Mouse (Mus musculus) lung, embryonic 14.5 days (tissue): Measurements from ENCODE around the gene Sec23b. TPM values are rescaled to one million over a fixed set of nuclear protein-coding genes. Genes with fewer than 3 reads are reported as not detected.

Experiments used
- ATAC-seq: fragments of 200-750 bp; cut with Nextera tagmentation; 2 replicates; pipeline ENCODE4 v1.8.0; 2017; ENCODE audit warnings: mild to moderate bottlenecking, moderate TSS enrichment, moderate library complexity; ENCODE audit not compliant: insufficient read depth
- DNase-seq: peaks from one replicate; pipeline ENCODE4 v3.0.0-alpha.2; 2015
- H3K27ac ChIP-seq: fragments of 300-500 bp; sonication (generic); 2 replicates; pipeline ENCODE4 v1.5.1; 2014; ENCODE audit warnings: low read depth, mild to moderate bottlenecking, moderate library complexity
- H3K27me3 ChIP-seq: fragments of 300-500 bp; sonication (generic); 2 replicates; pipeline ENCODE4 v1.6.1; 2014; ENCODE audit warnings: low read length, control low read depth; ENCODE audit not compliant: insufficient read depth
- H3K36me3 ChIP-seq: fragments of 300-500 bp; sonication (generic); 2 replicates; pipeline ENCODE4 v1.6.1; 2014; ENCODE audit warnings: control low read depth; ENCODE audit not compliant: insufficient read depth
- H3K4me1 ChIP-seq: fragments of 300-500 bp; sonication (generic); 2 replicates; pipeline ENCODE4 v1.6.1; 2014; ENCODE audit warnings: antibody characterized with exemption, control low read depth; ENCODE audit not compliant: insufficient read depth
- H3K4me2 ChIP-seq: fragments of 300-500 bp; sonication (generic); 2 replicates; pipeline ENCODE4 v1.6.1; 2014; ENCODE audit warnings: mild to moderate bottlenecking
- H3K4me3 ChIP-seq: fragments of 300-500 bp; sonication (generic); 2 replicates; pipeline ENCODE4 v1.5.1; 2014; ENCODE audit warnings: low read depth, low read length
- H3K9ac ChIP-seq: fragments of 300-500 bp; sonication (generic); 2 replicates; pipeline ENCODE4 v1.6.1; 2014
- H3K9me3 ChIP-seq: fragments of 300-500 bp; sonication (generic); 2 replicates; pipeline ENCODE4 v1.6.1; 2016; ENCODE audit warnings: low read depth, low read length, control low read depth
- CTCF ChIP-seq: IDR thresholded peaks from 2 replicates; pipeline ENCODE4 v1.5.1; 2016; ENCODE audit warnings: antibody characterized with exemption, low read depth
- WGBS: fragments of 180-500 bp; shearing (Covaris S2); extraction: QIAGEN DNeasy Blood & Tissue Kit; methylation state at CpG from one replicate; pipeline ENCODE4 v1.1.7; 2014; 5-methylcytosine and 5-hydroxymethylcytosine counted together
- polyA plus RNA-seq: library from polyadenylated mRNA; unstranded; fragments of >200 nt; fragmentation: Nextera tagmentation; extraction: Ambion mirVana; gene quantifications from 2 replicates; pipeline ENCODE4 v1.2.1, GENCODE M21; 2014

Sec23b gene
- polyA plus RNA-seq, result 89.1 and 93.1 TPM in 2 replicates

DNA sequence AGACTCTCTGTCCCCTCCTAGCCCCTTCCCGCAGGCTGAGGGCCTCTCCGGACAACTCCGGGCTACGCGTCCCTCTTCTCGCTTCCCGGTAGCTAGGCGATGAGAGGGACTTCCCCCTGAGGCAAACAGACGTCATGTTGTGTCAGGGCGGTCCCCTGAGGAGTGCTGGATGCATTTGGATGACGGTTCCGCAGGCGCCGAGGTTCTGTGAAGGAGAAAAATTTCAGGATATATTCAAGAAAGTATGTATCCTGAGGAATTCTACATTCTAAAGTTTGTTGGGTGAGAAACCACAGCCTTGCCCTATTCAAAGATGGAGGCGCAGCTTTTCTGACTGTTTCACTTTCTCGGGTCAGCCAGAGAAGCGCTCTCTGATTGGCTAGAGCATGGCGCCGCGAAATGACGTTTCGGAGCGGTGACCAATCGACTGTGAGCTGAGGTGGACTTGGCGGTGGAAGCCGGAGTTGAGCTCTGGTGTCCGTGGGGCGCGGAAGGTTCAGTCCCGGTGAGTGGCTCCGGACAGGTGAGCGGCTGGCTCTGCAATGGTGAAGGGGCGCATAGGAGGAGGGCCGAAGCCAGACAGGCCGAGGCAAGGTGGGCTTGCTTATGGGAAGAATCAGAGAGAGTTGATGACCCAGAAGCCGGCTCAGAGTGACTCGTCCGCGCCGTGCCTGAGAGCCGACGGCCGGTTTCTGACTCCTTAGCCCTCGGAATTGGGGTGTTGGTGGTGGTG is at the start of gene Sec23b:
Gene Sec23b (plus strand): TSS at position 410 of the 733 bp plus-strand sequence.
- H3K4me1 ChIP-seq, result no peaks in the 10 kb centered on the region; the same call in 1 of the 2 replicates
- no peaks in the 10 kb centered on the region for H3K27me3 ChIP-seq
- ATAC-seq, result peak; percentile 98
- H3K9ac ChIP-seq, result peak within 1 kb of the TSS; percentile 62
- peak; percentile 98 for DNase-seq
- H3K4me3 ChIP-seq, result peak within 1 kb of the TSS; percentile 55
- H3K4me2 ChIP-seq, result peak within 1 kb of the TSS; percentile 66
- peak within 1 kb of the TSS; percentile 92 for H3K27ac ChIP-seq
- no peak for TF ChIP-seq CTCF
- H3K36me3 ChIP-seq, result peaks cover 11% of the 10 kb centered on the region; the same call in 1 of the 2 replicates
- under 1% methylated on average over 44 of the region's 44 CpGs for WGBS
- no peaks in the 10 kb centered on the region for H3K9me3 ChIP-seq

DNA sequence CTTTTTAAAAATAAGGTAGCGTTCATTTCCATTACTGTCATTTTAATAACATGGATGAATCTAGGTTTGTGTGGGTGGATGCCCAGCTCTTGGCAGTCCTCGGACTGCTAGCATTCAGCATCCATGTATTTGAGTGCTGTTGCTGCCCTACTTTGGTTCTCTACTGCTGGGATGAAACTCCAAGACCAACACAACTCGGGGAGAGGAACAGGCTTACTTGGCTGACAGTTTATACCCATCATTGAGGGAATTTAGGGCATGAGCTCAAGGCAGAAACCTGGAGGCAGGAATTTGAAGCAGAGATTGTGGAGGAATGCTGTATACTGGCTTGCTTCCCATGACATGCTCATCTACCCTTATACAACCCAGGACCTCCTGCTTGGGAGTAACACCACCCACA is 41.4 kb upstream of the Sec23b start:
- DNase-seq (no peak), ATAC-seq (no peak)
- TF ChIP-seq CTCF, result no peak
- H3K27me3 ChIP-seq, result no peaks in the 10 kb centered on the region
- no peaks in the 10 kb centered on the region for H3K4me1 ChIP-seq
- no peak overlapping the region for H3K4me2 ChIP-seq
- no peak overlapping the region for H3K9ac ChIP-seq
- H3K4me3 ChIP-seq, result no peak overlapping the region
- H3K27ac ChIP-seq, result no peak overlapping the region
- no peaks in the 10 kb centered on the region for H3K36me3 ChIP-seq
- H3K9me3 ChIP-seq, result no peaks in the 10 kb centered on the region
- 76% methylated on average over 3 of the region's 3 CpGs for WGBS

DNA sequence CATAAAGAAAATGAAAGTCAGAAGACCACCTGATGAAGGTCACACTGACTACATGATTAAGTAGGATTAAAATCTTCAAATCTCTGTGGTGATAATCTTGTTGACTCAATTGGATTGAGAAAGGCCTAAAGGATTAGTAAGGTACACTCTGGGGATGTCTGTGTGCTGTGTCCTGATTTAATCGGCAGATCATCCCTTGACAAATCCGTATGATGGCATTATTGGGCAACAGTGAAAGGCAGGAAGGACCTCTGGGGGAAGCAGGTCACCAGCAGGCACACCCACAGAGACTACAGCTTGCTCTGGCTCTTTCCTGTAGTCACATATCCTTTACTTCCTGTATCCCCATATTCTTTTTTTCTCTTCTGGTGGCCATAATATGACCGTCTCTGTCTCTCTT is 36.3 kb upstream of the Sec23b start:
- no peak for ATAC-seq
- no peak overlapping the region for H3K4me2 ChIP-seq
- WGBS, result 71% methylated on average over 3 of the region's 3 CpGs

DNA sequence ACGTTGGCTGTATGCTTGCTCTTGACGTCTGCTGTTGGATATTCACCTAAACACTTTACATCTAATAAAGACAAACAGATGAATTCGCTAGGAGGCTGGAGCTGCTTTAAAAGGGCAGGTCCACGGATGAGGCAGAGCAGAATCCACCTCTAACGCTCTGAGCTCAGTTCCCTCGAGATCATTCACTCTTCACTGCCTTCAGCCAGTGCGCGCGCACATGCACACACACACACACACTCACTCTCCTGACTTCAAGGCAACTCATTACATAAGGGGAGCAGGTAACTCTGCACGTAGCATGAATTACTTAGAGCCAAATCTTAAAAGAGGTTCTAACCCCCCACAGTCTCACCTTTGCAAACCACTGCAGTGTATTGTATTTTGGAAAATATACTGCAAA is 30.2 kb upstream of the Sec23b start:
- Histone ChIP-seq H3K36me3 (peaks cover 7% of the 10 kb centered on the region; the same call in 1 of the 2 replicates), H3K9me3 (no peaks in the 10 kb centered on the region), H3K27me3 (peaks cover 2% of the 10 kb centered on the region; the same call in 1 of the 2 replicates), H3K9ac (no peak overlapping the region), H3K27ac (no peak overlapping the region), H3K4me3 (no peak overlapping the region), H3K4me1 (no peaks in the 10 kb centered on the region), H3K4me2 (no peak overlapping the region)
- DNase-seq (no peak), ATAC-seq (no peak)
- no peak for TF ChIP-seq CTCF
- 57% methylated on average over 10 of the region's 10 CpGs for WGBS

More for the DNA sequence above, 36.3 kb upstream of the Sec23b start:
- Histone ChIP-seq H3K27ac (no peak overlapping the region), H3K9me3 (no peaks in the 10 kb centered on the region), H3K4me3 (no peak overlapping the region), H3K4me1 (no peaks in the 10 kb centered on the region), H3K27me3 (no peaks in the 10 kb centered on the region), H3K36me3 (no peaks in the 10 kb centered on the region), H3K9ac (no peak overlapping the region)
- TF ChIP-seq CTCF, result no peak
- DNase-seq, result no peak

DNA sequence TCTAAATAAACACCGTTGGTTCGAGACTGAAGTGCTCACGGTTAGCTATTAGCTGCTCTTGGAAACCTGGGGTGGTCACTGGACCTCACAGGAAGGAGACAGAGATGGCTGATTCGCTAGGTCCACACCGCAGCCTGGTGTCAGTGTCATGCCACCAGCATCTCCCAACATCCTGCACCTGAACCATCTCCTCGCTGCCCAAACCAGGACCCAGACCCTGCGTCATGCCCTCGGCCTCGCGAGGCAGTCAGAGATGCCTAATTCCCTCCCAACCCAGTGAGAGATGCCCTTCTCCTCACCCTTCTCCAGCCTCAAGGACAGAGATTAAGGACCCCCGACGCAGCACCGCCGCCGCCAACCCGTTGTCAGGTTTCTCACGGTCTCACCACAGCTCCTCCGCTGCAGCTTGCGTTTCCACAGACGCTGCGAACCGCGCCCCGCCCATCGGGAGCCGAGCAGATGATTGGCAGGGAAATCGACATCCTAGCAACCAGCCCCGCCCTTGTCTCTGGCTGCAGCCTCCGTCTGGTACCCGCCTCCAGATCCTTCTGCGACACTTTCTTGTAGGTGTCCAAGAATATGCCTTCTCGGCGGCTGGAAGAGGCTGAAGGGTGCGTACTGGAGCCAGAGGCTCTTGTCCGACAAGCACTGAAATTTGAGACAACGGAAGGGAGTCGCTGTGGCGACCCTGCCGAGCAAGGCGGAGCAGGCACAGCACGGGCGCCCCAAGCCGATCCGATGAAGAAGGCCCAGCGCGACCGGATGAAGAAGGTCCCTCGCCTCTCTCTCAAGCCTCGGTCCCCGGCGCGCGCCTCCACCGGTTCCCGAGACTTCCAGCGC is 28.8 kb upstream of the Sec23b start, which contains the start of the genes Dzank1 and Polr3f:
Gene Dzank1 (minus strand): TSS at position 434 of the 840 bp plus-strand sequence.
Gene Polr3f (plus strand): TSS at position 738 of the 840 bp plus-strand sequence.
- Histone ChIP-seq H3K4me3 (peak within 1 kb of the TSS; percentile 99), H3K9me3 (no peaks in the 10 kb centered on the region), H3K4me1 (no peaks in the 10 kb centered on the region), H3K36me3 (peaks cover 13% of the 10 kb centered on the region; the same call in 1 of the 2 replicates), H3K27me3 (peaks cover 2% of the 10 kb centered on the region; the same call in 1 of the 2 replicates), H3K4me2 (peak within 1 kb of the TSS; percentile 87), H3K27ac (peak within 1 kb of the TSS; percentile 89), H3K9ac (peak within 1 kb of the TSS; percentile 94)
- ATAC-seq (peak; percentile 99), DNase-seq (peak; percentile 98)
- TF ChIP-seq CTCF, result no peak
- under 1% methylated on average over 56 of the region's 56 CpGs for whole genome bisulfite sequencing

DNA sequence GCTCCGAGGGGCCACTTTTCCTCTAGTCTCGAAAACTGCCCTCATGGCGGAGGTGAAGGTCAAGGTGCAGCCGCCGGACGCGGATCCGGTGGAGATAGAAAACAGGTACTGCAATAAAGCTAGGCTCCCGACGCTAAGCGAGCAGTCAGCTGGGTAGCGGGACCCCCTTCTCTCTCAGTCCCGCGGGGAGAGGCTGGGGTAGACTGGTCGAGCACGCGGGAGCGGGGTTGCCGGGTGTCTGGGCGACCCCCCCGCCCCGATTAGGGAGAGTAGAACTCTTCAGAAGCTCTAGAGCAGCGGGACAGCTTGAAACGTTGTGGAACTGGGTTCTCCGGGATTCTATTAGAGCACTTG is 28.2 kb upstream of the Sec23b start:
- DNase-seq, result no peak
- peak overlapping the region; percentile 89; the same call in 1 of the 2 replicates for H3K27ac ChIP-seq
- no peak for TF ChIP-seq CTCF
- WGBS, result 2% methylated on average over 25 of the region's 25 CpGs
- H3K36me3 ChIP-seq, result peaks cover 13% of the 10 kb centered on the region; the same call in 1 of the 2 replicates
- peak overlapping the region; percentile 99 for H3K4me3 ChIP-seq
- H3K4me1 ChIP-seq, result no peaks in the 10 kb centered on the region
- H3K4me2 ChIP-seq, result peak overlapping the region; percentile 87
- peak; percentile 45; the same call in 1 of the 2 replicates for ATAC-seq
- peak overlapping the region; percentile 94 for H3K9ac ChIP-seq
- no peaks in the 10 kb centered on the region for H3K9me3 ChIP-seq
- peaks cover 2% of the 10 kb centered on the region; the same call in 1 of the 2 replicates for H3K27me3 ChIP-seq
